Mouse (Mus musculus) gastrocnemius, postnatal 10 days (tissue): ENCODE results near the gene Macf1. TPM values are rescaled to one million over a fixed set of nuclear protein-coding genes. Genes with fewer than 3 reads are reported as not detected.
"Not testable (repeated sequence)": the region's sequence is repeated elsewhere in the genome, so short reads cannot be mapped to it uniquely, and the experiment has no call there.

Source experiments
- DNase-seq: peaks from one replicate; pipeline ENCODE4 v3.0.0; 2021; ENCODE audit warnings: mixed read lengths
- total RNA-seq, 2 experiments: library from RNA; stranded (reverse); gene quantifications; 2 replicates each; pipeline ENCODE4 v1.2.3; 2021

Macf1 gene
- total RNA-seq, 2 experiments from 2014 or later: 108 to 144 TPM

DNA sequence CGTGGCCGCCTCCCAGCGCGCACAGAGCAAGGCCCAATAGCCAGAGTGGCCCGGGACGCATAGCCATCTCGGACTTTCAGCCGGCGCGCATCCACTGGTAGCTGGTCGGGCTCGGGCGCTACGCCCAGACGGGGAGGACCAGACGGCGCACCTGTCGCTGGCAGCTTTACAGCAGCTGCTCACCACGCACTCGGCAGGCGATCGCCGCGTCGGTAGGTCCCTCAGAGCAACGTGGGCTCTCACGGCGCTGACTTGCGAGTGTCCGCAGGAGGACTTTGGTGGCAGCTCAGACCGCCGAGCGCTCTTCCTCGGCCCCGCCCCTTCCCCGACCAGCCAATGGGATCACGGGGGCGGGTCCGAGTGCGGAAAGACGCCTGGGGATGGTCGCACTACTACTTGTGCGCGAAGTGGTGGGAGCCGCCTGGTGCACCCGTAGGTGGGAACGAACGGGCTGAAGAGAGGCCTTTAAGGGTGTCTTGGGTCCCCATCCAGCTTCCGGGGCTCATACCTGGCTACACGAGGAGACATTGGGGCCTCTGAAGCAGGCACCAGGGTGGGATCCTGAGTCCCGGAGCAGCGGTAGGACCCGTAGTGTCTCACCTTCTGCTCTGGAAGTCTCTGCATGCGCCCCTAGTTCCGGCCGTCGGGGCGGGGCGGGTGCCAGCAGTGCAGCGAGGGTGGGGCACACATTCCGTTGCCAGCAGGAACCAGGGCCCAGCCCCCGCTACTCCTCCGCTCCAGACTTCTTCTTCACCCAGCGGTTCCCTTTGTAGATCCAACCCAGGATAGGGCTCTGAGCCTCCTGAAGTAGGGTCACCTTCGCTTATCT, 341.3 kb downstream of the Macf1 start, which contains the start of gene Bmp8a:
Gene Bmp8a (minus strand): TSS at position 611 of the 829 bp plus-strand sequence.
- DNase-seq: peak; percentile 68

- DNase-seq: no peak
Measured at GRCm38 (mm10) chr4:123342091-123342641, 342.0 kb downstream of the Macf1 start.

DNA sequence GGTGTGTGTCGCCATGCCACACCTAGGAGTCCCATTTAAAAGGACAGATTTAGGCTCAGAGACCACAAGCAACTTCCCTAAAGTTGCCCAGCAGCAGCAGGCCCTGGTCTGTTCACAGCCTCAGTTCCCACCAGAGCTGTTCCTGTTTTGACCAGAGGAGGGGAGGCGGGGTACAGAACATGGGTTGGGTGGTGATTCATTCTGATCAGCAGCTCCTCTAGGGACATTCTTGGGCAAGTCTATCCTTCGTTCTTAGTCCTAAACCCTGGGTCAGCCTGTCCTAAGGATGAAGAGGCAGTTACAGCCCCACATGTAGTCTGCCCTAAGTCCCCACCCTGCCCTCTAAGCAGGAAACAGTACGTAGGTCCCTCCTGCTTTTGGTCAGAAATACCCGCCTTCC, 343.9 kb downstream of the Macf1 start:
- DNase-seq: no peak

DNA sequence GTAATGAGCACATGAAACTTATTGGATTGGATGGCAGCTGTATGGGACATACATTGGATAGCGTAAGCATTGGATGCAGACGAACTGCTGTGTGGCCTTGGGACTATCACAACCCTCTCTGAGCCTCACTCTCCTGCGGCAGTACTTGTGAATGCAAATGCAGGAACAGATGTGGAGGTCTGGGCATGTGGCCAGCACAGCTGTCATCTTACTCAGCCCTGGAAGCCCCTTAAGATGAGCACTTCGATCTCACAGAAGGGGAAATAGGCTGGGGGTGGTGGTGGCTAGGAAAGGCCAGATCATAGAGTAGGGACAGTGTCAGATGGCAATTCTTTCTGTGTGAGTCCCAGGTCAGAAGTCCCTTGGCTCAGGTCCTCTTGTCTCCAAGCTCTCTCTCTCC, 346.5 kb downstream of the Macf1 start:
- no peak for DNase-seq

DNA sequence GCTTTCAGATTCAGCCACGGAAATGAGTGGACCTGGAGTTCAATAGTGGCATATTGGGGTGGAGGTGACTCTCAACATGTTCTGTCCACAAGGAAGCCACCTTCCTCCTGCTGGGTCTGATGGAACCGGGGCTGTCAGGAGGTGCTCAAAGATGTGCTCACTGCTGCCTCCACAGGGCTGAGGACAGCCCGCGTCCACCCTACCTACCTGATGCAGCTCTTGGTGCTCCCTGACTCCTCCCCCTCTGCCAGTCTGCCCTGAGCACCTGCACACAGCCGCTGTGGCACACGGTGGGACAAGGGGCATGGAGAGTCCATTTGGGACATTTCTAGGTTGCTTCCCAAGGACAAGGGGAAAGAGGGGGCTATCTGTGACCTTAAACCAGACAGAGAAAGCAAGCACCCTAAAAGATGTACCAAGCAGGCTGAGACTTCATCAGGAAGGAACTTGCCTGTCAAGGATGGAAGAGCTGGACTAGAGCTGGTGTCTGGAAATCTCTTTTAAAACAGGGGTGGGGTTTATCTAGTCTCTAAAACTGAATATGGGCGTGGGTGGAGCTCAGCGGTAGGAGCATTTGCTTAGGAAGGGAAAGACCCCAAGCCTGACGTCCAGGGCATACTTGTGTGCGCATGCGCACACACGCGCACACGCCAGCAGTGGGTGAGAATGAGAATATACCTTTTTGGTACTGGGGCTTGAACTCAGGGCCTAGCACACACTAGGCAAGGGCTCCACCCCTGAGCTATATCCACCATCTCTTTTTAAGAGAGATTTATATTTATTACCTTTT, 348.2 kb downstream of the Macf1 start:
- no peak for DNase-seq

GRCm38 (mm10) chr4:123335244-123335643, 348.9 kb downstream of the Macf1 start:
- not testable (repeated sequence) for DNase-seq

- DNase-seq: no peak
Measured at GRCm38 (mm10) chr4:123334177-123334576, 350.0 kb downstream of the Macf1 start.

- no peak for DNase-seq
Measured at GRCm38 (mm10) chr4:123333151-123333550, 351.0 kb downstream of the Macf1 start.

GRCm38 (mm10) chr4:123331961-123332360, 352.2 kb downstream of the Macf1 start:
- DNase-seq: not testable (repeated sequence)

GRCm38 (mm10) chr4:123331326-123331725, 352.8 kb downstream of the Macf1 start:
- no peak for DNase-seq

- no peak for DNase-seq
Measured at GRCm38 (mm10) chr4:123328946-123329345, 355.2 kb downstream of the Macf1 start.

DNA sequence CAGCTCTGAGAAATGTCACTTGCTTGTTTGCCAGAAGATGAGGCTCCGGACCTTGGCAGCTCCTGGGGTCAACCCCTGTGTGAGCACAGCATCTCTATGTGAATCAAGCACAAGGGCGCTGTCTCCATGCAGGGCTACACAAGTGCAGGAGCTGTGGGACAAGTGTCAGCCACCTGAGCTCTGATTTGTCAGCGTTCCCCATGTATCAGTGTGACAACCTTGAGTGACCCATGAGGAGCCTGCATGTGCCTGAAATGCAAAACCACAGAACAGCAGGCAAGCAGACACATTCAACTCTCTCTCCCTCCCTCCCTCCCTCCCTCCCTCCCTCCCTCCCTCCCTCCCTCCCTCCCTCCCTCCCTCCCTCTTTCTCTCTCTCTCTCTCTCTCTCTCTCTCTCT, 356.5 kb downstream of the Macf1 start:
- no peak for DNase-seq

DNA sequence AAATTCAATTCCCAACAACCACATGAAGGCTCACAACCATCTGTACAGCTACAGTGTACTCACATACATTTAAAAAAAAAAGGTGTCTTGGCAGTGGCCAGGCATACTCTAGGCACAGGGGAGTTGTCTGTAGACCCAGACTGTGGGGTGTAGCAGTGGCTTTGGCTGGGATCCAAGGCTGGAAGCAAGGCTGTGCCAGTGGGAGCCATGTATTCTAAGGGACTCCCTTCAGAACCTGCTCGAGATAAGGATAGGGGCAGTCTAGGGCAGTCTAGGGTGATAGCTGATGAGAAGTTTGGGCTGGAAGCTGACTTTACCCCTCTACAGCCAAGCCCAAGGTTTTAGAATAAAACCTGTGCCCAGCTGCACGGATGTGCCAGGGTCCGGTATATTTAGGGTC, 358.1 kb downstream of the Macf1 start:
- no peak for DNase-seq

DNA sequence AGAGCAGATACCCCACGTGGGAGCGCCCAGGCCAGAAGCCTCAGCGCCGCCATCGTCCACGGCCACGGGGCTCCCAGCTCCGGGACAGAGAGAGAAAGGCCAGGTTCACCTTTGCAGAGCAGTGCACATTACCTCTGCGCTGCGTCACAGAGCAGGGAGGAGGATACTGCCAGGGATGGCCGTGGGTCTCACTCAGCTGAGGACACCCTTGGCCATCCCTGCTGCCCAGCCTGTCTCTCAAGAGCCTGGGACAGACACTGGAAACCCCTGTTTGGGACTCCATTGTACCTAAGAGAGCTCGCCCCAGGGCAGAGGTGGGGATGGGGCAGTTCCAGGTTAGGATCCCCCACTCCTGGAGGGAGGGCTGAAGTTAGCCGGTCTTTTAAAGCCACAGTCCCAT, 360.6 kb downstream of the Macf1 start, which contains the start of gene Oxct2a:
Gene Oxct2a (minus strand): TSS at position 101 of the 400 bp plus-strand sequence.
- DNase-seq: no peak

GRCm38 (mm10) chr4:123322910-123323309, 361.2 kb downstream of the Macf1 start:
- DNase-seq: not testable (repeated sequence)

- no peak for DNase-seq
Measured at GRCm38 (mm10) chr4:123314497-123314896, 369.7 kb downstream of the Macf1 start.

DNA sequence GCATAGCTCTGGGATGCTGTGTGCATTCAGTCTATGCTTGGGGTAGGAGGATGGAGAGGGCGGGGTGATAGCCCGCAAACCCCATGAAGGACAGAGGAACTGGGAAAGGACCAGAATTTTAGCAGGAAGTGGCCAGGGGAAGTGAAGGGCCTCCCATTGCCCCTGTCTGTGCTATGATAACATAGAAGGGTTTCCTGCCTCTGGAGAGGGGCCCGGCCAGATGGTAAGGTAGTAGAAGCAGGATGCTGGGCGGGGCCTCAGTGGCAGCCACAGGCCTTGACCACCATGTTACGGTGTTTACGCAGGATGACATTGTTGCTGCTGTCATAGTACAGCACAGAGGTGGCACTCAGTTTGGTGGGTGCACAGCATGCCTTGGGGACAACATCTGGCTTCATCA, 371.1 kb downstream of the Macf1 start:
- DNase-seq: no peak

DNA sequence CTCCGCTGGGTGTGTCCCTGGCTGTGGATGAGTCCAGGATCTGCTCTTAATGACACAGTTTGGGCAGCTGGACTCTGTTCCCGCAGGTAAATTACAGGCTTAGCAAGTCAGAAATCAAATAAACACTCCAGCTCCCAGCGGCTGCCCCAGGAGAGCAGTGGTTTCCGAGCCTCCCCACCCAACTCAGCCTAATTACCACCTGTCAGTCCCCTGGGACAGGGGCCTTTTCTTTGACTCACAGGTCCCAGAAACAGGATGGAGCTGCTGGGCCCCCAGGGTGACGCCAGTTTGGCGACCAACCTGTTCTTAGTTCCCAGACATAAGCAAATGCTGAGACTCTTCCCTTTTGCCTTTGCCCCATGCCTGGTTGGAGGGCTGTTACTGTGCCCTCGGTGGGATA, 372.3 kb downstream of the Macf1 start:
- DNase-seq: no peak

GRCm38 (mm10) chr4:123308292-123308691, 375.9 kb downstream of the Macf1 start:
- DNase-seq: no peak

DNA sequence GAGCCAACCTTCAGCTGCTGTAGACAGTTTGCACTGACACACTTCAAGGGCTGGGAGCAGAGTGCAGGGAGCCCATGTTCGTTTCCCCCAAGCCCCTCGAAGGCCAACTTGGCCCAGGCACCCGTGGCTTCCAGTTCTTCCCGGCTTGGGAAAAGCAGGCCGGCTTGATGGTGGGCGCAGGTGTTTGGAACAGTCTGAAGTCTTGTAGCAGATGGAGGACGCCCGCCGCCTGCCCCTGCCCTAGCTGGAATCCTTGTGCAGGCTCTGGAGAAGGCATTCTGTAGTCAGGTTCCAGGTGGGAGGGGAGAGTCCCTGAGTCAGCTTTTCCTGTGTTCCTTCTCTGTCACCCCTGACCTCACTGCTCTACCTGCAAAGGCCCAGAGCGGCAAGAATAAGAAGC, 377.2 kb downstream of the Macf1 start:
- no peak for DNase-seq

- no peak for DNase-seq
Measured at GRCm38 (mm10) chr4:123305789-123306188, 378.4 kb downstream of the Macf1 start.
